Mouse (Mus musculus) liver, embryonic 14.5 days (tissue): ENCODE results near the gene Hsd17b3. TPM values are rescaled to one million over a fixed set of nuclear protein-coding genes. Genes with fewer than 3 reads are reported as not detected.

ENCODE experiments used
- ATAC-seq: fragments of 200-750 bp; cut with Nextera tagmentation; 2 replicates; pipeline ENCODE4 v1.8.0; 2017; ENCODE audit warnings: moderate number of reproducible peaks, mild to moderate bottlenecking, moderate library complexity; ENCODE audit not compliant: insufficient read depth
- DNase-seq, 3 experiments: peaks; one replicate each; pipeline ENCODE4 v3.0.0-alpha.2; 2012 to 2013; ENCODE audit warnings: low read depth in 3 of 3, low spot score in 3 of 3
- H3K27ac ChIP-seq: fragments of 300-500 bp; sonication (generic); 2 replicates; pipeline ENCODE4 v1.5.1; 2014; ENCODE audit warnings: moderate library complexity, mild to moderate bottlenecking, control low read depth, inconsistent platforms
- H3K27me3 ChIP-seq: fragments of 300-500 bp; sonication (generic); 2 replicates; pipeline ENCODE4 v1.6.1; 2014; ENCODE audit warnings: mild to moderate bottlenecking, low read length, moderate library complexity; ENCODE audit not compliant: control insufficient read depth, insufficient read depth
- H3K36me3 ChIP-seq: fragments of 300-500 bp; sonication (generic); replicated peaks from 2 replicates; pipeline ENCODE4 v1.6.1; 2014; ENCODE audit warnings: low read depth; ENCODE audit not compliant: control insufficient read depth, insufficient read depth
- H3K4me1 ChIP-seq, 2 experiments: fragments of 200-500 bp in 1 of 2; fragments of 300-500 bp in 1 of 2; sonication (generic) in 1 of 2; replicated peaks; 2 replicates each; pipeline ENCODE4 v1.6.1; 2012 to 2014; ENCODE audit warnings: antibody characterized with exemption in 1 of 2, inconsistent platforms in 1 of 2, low read length in 1 of 2; ENCODE audit not compliant: control insufficient read depth in 2 of 2, insufficient read depth in 2 of 2
- H3K4me2 ChIP-seq: fragments of 300-500 bp; sonication (generic); 2 replicates; pipeline ENCODE4 v1.6.1; 2014; ENCODE audit warnings: low read depth, mild to moderate bottlenecking, control low read depth, moderate library complexity
- H3K4me3 ChIP-seq, 2 experiments: fragments of 200-500 bp in 1 of 2; fragments of 300-500 bp in 1 of 2; sonication (generic) in 1 of 2; 2 replicates each; pipeline ENCODE4 v1.5.1; 2012 to 2014; ENCODE audit warnings: low read depth in 2 of 2, low read length in 2 of 2, mild to moderate bottlenecking in 2 of 2, control low read depth in 1 of 2, inconsistent platforms in 1 of 2, moderate library complexity in 1 of 2; ENCODE audit not compliant: insufficient read depth in 1 of 2
- H3K9ac ChIP-seq: fragments of 300-500 bp; sonication (generic); replicated peaks from 2 replicates; pipeline ENCODE4 v1.6.1; 2014; ENCODE audit warnings: mild to moderate bottlenecking, control low read depth, moderate library complexity
- H3K9me3 ChIP-seq: fragments of 300-500 bp; sonication (generic); 2 replicates; pipeline ENCODE4 v1.6.1; 2016; ENCODE audit warnings: low read length, mixed read lengths; ENCODE audit not compliant: control insufficient read depth
- CTCF ChIP-seq: IDR thresholded peaks from 2 replicates; pipeline ENCODE4 v1.5.1; 2016; ENCODE audit warnings: antibody characterized with exemption, low read depth, control low read depth
- EP300 ChIP-seq: IDR thresholded peaks from 2 replicates; pipeline ENCODE4 v1.6.1; 2016; ENCODE audit warnings: antibody characterized with exemption, low read depth
- WGBS: fragments of 180-500 bp; shearing (Covaris S2); extraction: QIAGEN DNeasy Blood & Tissue Kit; methylation state at CpG from one replicate; pipeline ENCODE4 v1.1.7; 2014; ENCODE audit not compliant: insufficient replicate concordance; 5-methylcytosine and 5-hydroxymethylcytosine counted together
- polyA plus RNA-seq, 2 experiments: library from polyadenylated mRNA; depleted of rRNA in 1 of 2; stranded (reverse) in 1 of 2; unstranded in 1 of 2; fragments of >200 nt; fragmentation: Nextera tagmentation in 1 of 2; extraction: Ambion mirVana in 1 of 2; gene quantifications; 2 replicates each; pipeline versions ENCODE4 v1.2.1 to v1.2.3; 2012 to 2014

Gene Hsd17b3
- polyA plus RNA-seq, 2 experiments = not detected

DNA sequence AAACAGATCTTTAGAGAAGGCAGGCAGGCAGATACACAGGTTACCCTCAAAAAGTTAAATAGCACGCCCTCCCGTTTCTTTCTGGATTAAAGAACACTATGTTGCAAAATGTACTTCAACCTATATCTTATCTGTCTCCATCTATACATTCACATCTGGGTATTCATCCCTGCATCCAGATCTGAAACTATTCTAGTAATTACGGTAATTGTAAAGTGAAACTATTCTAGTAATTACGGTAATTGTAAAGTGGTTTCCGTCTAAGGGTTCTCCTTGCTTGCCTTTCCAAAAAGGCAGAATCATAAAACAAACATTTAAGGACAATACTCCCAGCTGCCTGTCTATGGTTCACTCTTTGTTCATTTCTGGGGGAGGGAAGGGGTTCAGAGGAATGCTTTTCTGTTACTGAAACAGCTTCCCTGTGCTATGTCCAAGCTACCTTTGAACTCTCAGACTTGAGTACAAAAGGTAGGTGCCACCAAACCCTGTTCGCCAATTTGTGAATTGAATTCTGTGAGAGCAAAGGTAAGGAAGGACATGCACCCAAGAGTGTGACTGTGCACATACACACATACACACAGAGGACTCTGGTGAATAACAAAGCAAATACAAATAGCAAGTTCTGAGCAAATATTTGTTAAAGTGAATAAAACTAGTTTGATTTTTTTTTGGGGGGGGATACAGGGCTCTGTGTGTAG is 34.6 kb upstream of the Hsd17b3 start:
- Histone ChIP-seq H3K36me3 (no peaks in the 10 kb centered on the region), H3K4me3 (no peak overlapping the region), H3K27me3 (no peaks in the 10 kb centered on the region), H3K9ac (no peak overlapping the region), H3K27ac (no peak overlapping the region), H3K4me2 (no peak overlapping the region), H3K4me1 (no peaks in the 10 kb centered on the region), H3K9me3 (no peaks in the 10 kb centered on the region)
- no peak for DNase-seq
- 30% methylated on average over 6 of the region's 6 CpGs for WGBS
- no peak for TF ChIP-seq CTCF
- TF ChIP-seq EP300 = no peak
- no peak for ATAC-seq

DNA sequence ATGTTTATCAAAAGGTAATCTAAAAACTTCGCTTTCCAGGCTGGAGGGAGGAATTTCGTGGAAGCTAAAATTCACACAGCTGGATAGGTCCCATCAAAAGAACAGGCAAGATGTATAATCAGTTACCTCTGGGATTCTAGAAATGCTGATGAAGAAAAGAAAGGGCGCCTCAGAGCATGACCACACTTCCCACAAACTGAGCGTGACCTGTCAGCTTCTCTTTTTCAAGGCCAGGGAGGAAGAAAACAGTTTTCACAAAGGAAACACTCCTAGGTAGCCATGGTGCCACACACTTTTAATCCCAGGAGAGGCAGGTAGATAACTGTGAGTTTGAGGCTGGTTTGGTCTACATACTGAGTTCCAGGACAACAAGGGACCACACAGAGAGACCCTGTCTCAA is 31.7 kb upstream of the Hsd17b3 start:
- TF ChIP-seq CTCF = no peak
- no peak for TF ChIP-seq EP300
- Histone ChIP-seq H3K27ac (no peak overlapping the region), H3K4me1 (no peaks in the 10 kb centered on the region), H3K9ac (no peak overlapping the region), H3K9me3 (no peaks in the 10 kb centered on the region), H3K27me3 (no peaks in the 10 kb centered on the region), H3K4me3 (no peak overlapping the region), H3K36me3 (no peaks in the 10 kb centered on the region), H3K4me2 (no peak overlapping the region)
- 27% methylated on average over 4 of the region's 4 CpGs for WGBS
- DNase-seq = no peak
- ATAC-seq = no peak

GRCm38 (mm10) chr13:64117442-64117841 is 28.4 kb upstream of the Hsd17b3 start:
- peak; percentile 48 for TF ChIP-seq CTCF
- TF ChIP-seq EP300 = no peak
- ATAC-seq (no peak), DNase-seq (no peak)
- no peak overlapping the region for H3K27ac ChIP-seq
- no peak overlapping the region for H3K4me3 ChIP-seq
- H3K36me3 ChIP-seq = no peaks in the 10 kb centered on the region
- H3K4me2 ChIP-seq = no peak overlapping the region
- no peak overlapping the region for H3K9ac ChIP-seq
- 23% methylated on average over 2 of the region's 2 CpGs for WGBS
- no peaks in the 10 kb centered on the region for H3K9me3 ChIP-seq
- no peaks in the 10 kb centered on the region for H3K27me3 ChIP-seq
- no peaks in the 10 kb centered on the region for H3K4me1 ChIP-seq

GRCm38 (mm10) chr13:64110421-64110820 is 21.4 kb upstream of the Hsd17b3 start:
- no peak for ATAC-seq
- no peaks in the 10 kb centered on the region for H3K36me3 ChIP-seq
- no peak overlapping the region for H3K9ac ChIP-seq
- no peak for DNase-seq
- no peak overlapping the region for H3K4me2 ChIP-seq
- no peaks in the 10 kb centered on the region for H3K9me3 ChIP-seq
- TF ChIP-seq CTCF = no peak
- no peak for TF ChIP-seq EP300
- H3K4me3 ChIP-seq = no peak overlapping the region
- H3K4me1 ChIP-seq = peaks cover 5 to 7% of the 10 kb centered on the region in 2 experiments; a peak in 3 of 4 replicates
- 61% methylated on average over 1 of the region's 1 CpGs for WGBS
- no peaks in the 10 kb centered on the region for H3K27me3 ChIP-seq
- H3K27ac ChIP-seq = no peak overlapping the region

DNA sequence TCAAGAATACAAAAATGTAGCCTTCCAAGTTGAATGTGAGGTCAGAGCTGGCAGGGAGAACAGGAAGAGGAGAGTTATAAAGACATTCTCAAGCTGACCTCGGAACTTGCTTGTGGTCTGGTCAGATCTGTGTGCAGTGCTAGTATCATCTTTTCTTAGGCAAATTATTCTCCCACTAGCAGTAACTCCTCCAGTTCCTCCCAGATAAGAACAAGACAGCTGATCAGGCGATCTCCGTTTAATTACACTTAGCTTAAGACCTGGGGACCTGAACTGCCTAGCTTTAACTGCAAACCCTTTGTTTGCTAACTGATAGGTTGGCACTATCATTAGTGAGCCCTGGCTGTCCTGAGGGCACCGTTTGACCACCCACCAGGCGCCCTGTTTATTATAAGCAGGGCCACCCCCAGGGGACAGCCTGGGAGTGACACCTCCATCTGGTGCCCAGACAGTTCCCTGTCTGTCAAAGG is 19.4 kb upstream of the Hsd17b3 start:
- Histone ChIP-seq H3K4me2 (no peak overlapping the region), H3K27ac (no peak overlapping the region), H3K4me3 (no peak overlapping the region), H3K4me1 (peaks cover 5 to 7% of the 10 kb centered on the region in 2 experiments; a peak in 3 of 4 replicates), H3K36me3 (no peaks in the 10 kb centered on the region), H3K9me3 (no peaks in the 10 kb centered on the region), H3K9ac (no peak overlapping the region), H3K27me3 (no peaks in the 10 kb centered on the region)
- ATAC-seq (no peak), DNase-seq (no peak)
- 13% methylated on average over 5 of the region's 5 CpGs for WGBS
- TF ChIP-seq EP300 (no peak), CTCF (no peak)
